Mouse (Mus musculus) neural tube, embryonic 12.5 days (tissue): Measurements from ENCODE around the gene Lrrc29. TPM values are rescaled to one million over a fixed set of nuclear protein-coding genes. Genes with fewer than 3 reads are reported as not detected.
A peak's percentile ranks its signal among the peaks of the same experiment; 100 is the strongest.

ENCODE experiments used
- ATAC-seq: fragments of 200-750 bp; cut with Nextera tagmentation; 2 replicates; pipeline ENCODE4 v1.8.0; 2017; ENCODE audit warnings: low read depth, mild to moderate bottlenecking, moderate TSS enrichment, moderate library complexity; ENCODE audit not compliant: low FRiP score
- H3K27ac ChIP-seq: fragments of 300-500 bp; sonication (generic); 2 replicates; pipeline ENCODE4 v1.5.1; 2016
- H3K27me3 ChIP-seq: fragments of 300-500 bp; sonication (generic); replicated peaks from 2 replicates; pipeline ENCODE4 v1.6.1; 2016; ENCODE audit warnings: mild to moderate bottlenecking
- H3K36me3 ChIP-seq: fragments of 300-500 bp; sonication (generic); 2 replicates; pipeline ENCODE4 v1.6.1; 2016; ENCODE audit warnings: mild to moderate bottlenecking
- H3K4me1 ChIP-seq: fragments of 300-500 bp; sonication (generic); 2 replicates; pipeline ENCODE4 v1.6.1; 2016
- H3K4me2 ChIP-seq: fragments of 300-500 bp; sonication (generic); replicated peaks from 2 replicates; pipeline ENCODE4 v1.6.1; 2016; ENCODE audit warnings: mild to moderate bottlenecking
- H3K4me3 ChIP-seq: fragments of 300-500 bp; sonication (generic); 2 replicates; pipeline ENCODE4 v1.5.1; 2016
- H3K9ac ChIP-seq: fragments of 300-500 bp; sonication (generic); 2 replicates; pipeline ENCODE4 v1.6.1; 2016; ENCODE audit warnings: mild to moderate bottlenecking
- H3K9me3 ChIP-seq: fragments of 300-500 bp; sonication (generic); 2 replicates; pipeline ENCODE4 v1.6.1; 2016; ENCODE audit warnings: mild to moderate bottlenecking
- WGBS: fragments of 180-500 bp; shearing (Covaris S2); methylation state at CpG from one replicate; pipeline ENCODE4 v1.1.7; 2016; 5-methylcytosine and 5-hydroxymethylcytosine counted together
- polyA plus RNA-seq: library from polyadenylated mRNA; unstranded; fragments of >200 nt; fragmentation: Nextera tagmentation; extraction: Ambion mirVana; gene quantifications from 2 replicates; pipeline ENCODE4 v1.2.1, GENCODE M21; 2016

Gene Lrrc29
- polyA plus RNA-seq, 1 experiment from 2014 or later = 1.2 TPM

DNA sequence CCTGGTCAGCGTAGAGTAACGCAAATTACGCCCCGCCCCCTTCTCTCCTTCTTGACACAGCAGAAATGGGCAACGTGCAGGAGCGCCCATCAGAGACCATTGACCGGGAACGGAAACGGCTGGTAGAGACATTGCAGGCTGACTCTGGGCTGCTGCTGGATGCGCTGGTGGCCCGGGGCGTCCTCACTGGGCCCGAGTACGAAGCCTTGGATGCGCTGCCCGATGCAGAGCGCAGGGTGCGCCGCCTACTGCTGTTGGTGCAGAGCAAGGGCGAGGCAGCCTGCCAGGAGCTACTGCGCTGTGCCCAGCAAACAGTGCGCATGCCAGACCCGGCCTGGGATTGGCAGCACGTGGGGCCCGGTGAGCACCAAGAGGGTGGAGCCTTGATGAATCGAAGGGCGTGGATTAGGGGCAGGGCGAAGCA lies 47.2 kb downstream of the Lrrc29 start:
- WGBS = 2% methylated on average over 28 of the region's 28 CpGs
- Histone ChIP-seq H3K4me1 (peaks cover 18% of the 10 kb centered on the region), H3K4me2 (peak overlapping the region; percentile 36), H3K4me3 (peak overlapping the region; percentile 5; the same call in 1 of the 2 replicates), H3K36me3 (peaks cover 33% of the 10 kb centered on the region), H3K9ac (no peak overlapping the region), H3K9me3 (no peaks in the 10 kb centered on the region), H3K27me3 (peaks cover 78% of the 10 kb centered on the region), H3K27ac (no peak overlapping the region)
- ATAC-seq = 0 out of 2 replicates have a peak, but pooled peaks have one; percentile 15

- Histone ChIP-seq H3K9ac (peak overlapping the region; percentile 44), H3K4me3 (peak overlapping the region; percentile 36), H3K27ac (no peak overlapping the region), H3K36me3 (peaks cover 12% of the 10 kb centered on the region), H3K27me3 (peaks cover 95% of the 10 kb centered on the region), H3K9me3 (no peaks in the 10 kb centered on the region), H3K4me1 (peaks cover 18% of the 10 kb centered on the region), H3K4me2 (peak overlapping the region; percentile 79)
- peak; percentile 76 for ATAC-seq
- 3% methylated on average over 30 of the region's 30 CpGs for WGBS
These were observed 49.6 kb downstream of the Lrrc29 start for GRCm38 (mm10) chr8:105276292-105277120.

DNA sequence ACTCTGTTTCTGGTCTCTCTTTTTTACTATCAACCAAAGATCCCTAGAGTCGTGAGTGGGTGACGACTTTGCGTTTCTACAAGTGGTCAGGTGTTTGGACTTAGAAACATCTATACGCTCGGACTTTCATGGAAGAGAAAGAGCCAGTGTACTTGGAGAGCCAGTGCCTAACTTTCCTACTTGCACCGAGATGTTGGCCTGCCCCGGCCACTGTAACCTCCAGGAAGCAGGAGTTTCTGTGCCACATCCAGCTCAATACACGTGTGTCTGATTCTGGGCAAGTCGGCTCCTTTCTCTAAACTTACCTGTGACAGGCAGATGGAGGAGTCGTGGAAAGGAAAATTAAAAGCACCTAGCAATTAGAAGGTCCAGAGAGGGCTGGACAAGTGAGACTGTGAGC lies 50.2 kb downstream of the Lrrc29 start, which contains the start of gene Nol3:
Nol3 (plus strand) TSS at position 301 of the 400 bp plus-strand sequence.
- Histone ChIP-seq H3K9me3 (no peaks in the 10 kb centered on the region), H3K9ac (peak within 1 kb of the TSS; percentile 44), H3K27me3 (peaks cover 98% of the 10 kb centered on the region), H3K36me3 (peaks cover 9% of the 10 kb centered on the region; the same call in 1 of the 2 replicates), H3K27ac (no peak within 1 kb of the TSS), H3K4me2 (peak within 1 kb of the TSS; percentile 79), H3K4me3 (peak within 1 kb of the TSS; percentile 36), H3K4me1 (peaks cover 20% of the 10 kb centered on the region)
- WGBS = 5% methylated on average over 10 of the region's 10 CpGs
- peak; percentile 1; the same call in 1 of the 2 replicates for ATAC-seq

GRCm38 (mm10) chr8:105275387-105275786 lies 50.7 kb downstream of the Lrrc29 start:
- H3K9me3 ChIP-seq = no peaks in the 10 kb centered on the region
- no peak overlapping the region for H3K27ac ChIP-seq
- no peak overlapping the region for H3K4me3 ChIP-seq
- H3K27me3 ChIP-seq = peaks cover 99% of the 10 kb centered on the region
- WGBS = 7% methylated on average over 11 of the region's 11 CpGs
- peak overlapping the region; percentile 79 for H3K4me2 ChIP-seq
- ATAC-seq = no peak
- H3K9ac ChIP-seq = no peak overlapping the region
- peaks cover 5% of the 10 kb centered on the region; the same call in 1 of the 2 replicates for H3K36me3 ChIP-seq
- peaks cover 24% of the 10 kb centered on the region for H3K4me1 ChIP-seq

DNA sequence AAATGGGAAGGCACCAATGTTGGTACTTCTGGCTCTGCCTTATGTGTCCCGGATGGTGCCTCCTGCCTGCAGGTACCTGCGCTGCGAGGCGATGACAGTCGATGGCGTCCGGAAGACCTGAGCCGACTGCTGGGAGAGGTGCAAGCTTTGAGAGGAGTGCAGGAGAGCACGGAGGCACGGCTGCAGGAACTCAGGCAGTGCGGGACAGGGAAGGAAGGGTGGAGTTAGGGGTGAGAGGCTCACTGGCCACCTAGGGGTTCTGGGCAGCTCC lies 55.2 kb downstream of the Lrrc29 start:
- Histone ChIP-seq H3K4me2 (peak overlapping the region; percentile 71; the same call in 1 of the 2 replicates), H3K9me3 (0 out of 2 replicates have a peak, but pooled peaks cover 6% of the 10 kb centered on the region), H3K36me3 (no peaks in the 10 kb centered on the region), H3K4me1 (peaks cover 37% of the 10 kb centered on the region), H3K27me3 (peaks cover 98% of the 10 kb centered on the region), H3K4me3 (no peak overlapping the region), H3K9ac (no peak overlapping the region), H3K27ac (no peak overlapping the region)
- no peak for ATAC-seq
- WGBS = 1% methylated on average over 11 of the region's 11 CpGs

GRCm38 (mm10) chr8:105270101-105270915 lies 55.8 kb downstream of the Lrrc29 start:
- peaks cover 32% of the 10 kb centered on the region for H3K4me1 ChIP-seq
- H3K4me3 ChIP-seq = peak overlapping the region; percentile 36; the same call in 1 of the 2 replicates
- WGBS = 2% methylated on average over 39 of the region's 39 CpGs
- 0 out of 2 replicates have a peak, but pooled peaks cover 6% of the 10 kb centered on the region for H3K9me3 ChIP-seq
- peak overlapping the region; percentile 71 for H3K4me2 ChIP-seq
- H3K9ac ChIP-seq = peak overlapping the region; percentile 44; the same call in 1 of the 2 replicates
- H3K27me3 ChIP-seq = peaks cover 98% of the 10 kb centered on the region
- no peak overlapping the region for H3K27ac ChIP-seq
- no peak for ATAC-seq
- no peaks in the 10 kb centered on the region for H3K36me3 ChIP-seq

- peak within 1 kb of the TSS; percentile 71 for H3K4me2 ChIP-seq
- H3K27ac ChIP-seq = no peak within 1 kb of the TSS
- H3K4me3 ChIP-seq = peak within 1 kb of the TSS; percentile 39
- H3K27me3 ChIP-seq = peaks cover 98% of the 10 kb centered on the region
- H3K4me1 ChIP-seq = peaks cover 32% of the 10 kb centered on the region
- 0 out of 2 replicates have a peak, but pooled peaks cover 6% of the 10 kb centered on the region for H3K9me3 ChIP-seq
- ATAC-seq = peak; percentile 1; the same call in 1 of the 2 replicates
- H3K36me3 ChIP-seq = no peaks in the 10 kb centered on the region
- peak within 1 kb of the TSS; percentile 51 for H3K9ac ChIP-seq
- under 1% methylated on average over 42 of the region's 42 CpGs for WGBS
These were observed 56.6 kb downstream of the Lrrc29 start, which contains the start of gene Hsf4 for GRCm38 (mm10) chr8:105269461-105269947. Hsf4 (plus strand) TSS chr8:105269801.

GRCm38 (mm10) chr8:105269075-105269458 lies 57.0 kb downstream of the Lrrc29 start:
- no peaks in the 10 kb centered on the region for H3K36me3 ChIP-seq
- ATAC-seq = peak; percentile 48
- 2% methylated on average over 10 of the region's 10 CpGs for WGBS
- H3K9me3 ChIP-seq = 0 out of 2 replicates have a peak, but pooled peaks cover 6% of the 10 kb centered on the region
- H3K4me3 ChIP-seq = peak overlapping the region; percentile 39
- no peak overlapping the region for H3K27ac ChIP-seq
- peaks cover 98% of the 10 kb centered on the region for H3K27me3 ChIP-seq
- H3K4me1 ChIP-seq = peaks cover 34% of the 10 kb centered on the region
- peak overlapping the region; percentile 71 for H3K4me2 ChIP-seq
- peak overlapping the region; percentile 51; the same call in 1 of the 2 replicates for H3K9ac ChIP-seq

GRCm38 (mm10) chr8:105268342-105269074 lies 57.6 kb downstream of the Lrrc29 start:
- 0 out of 2 replicates have a peak, but pooled peaks cover 6% of the 10 kb centered on the region for H3K9me3 ChIP-seq
- H3K4me1 ChIP-seq = peaks cover 39% of the 10 kb centered on the region
- peak; percentile 77 for ATAC-seq
- peak overlapping the region; percentile 51; the same call in 1 of the 2 replicates for H3K9ac ChIP-seq
- H3K27me3 ChIP-seq = peaks cover 98% of the 10 kb centered on the region
- H3K4me2 ChIP-seq = peak overlapping the region; percentile 71
- no peaks in the 10 kb centered on the region for H3K36me3 ChIP-seq
- peak overlapping the region; percentile 39 for H3K4me3 ChIP-seq
- no peak overlapping the region for H3K27ac ChIP-seq
- WGBS = under 1% methylated on average over 65 of the region's 65 CpGs

- no peak overlapping the region for H3K9ac ChIP-seq
- 9% methylated on average over 13 of the region's 13 CpGs for WGBS
- no peaks in the 10 kb centered on the region for H3K36me3 ChIP-seq
- H3K9me3 ChIP-seq = 0 out of 2 replicates have a peak, but pooled peaks cover 6% of the 10 kb centered on the region
- no peak overlapping the region for H3K4me2 ChIP-seq
- no peak for ATAC-seq
- peaks cover 92% of the 10 kb centered on the region for H3K27me3 ChIP-seq
- H3K4me3 ChIP-seq = no peak overlapping the region
- H3K4me1 ChIP-seq = peaks cover 39% of the 10 kb centered on the region
- no peak overlapping the region for H3K27ac ChIP-seq
These were observed 59.3 kb downstream of the Lrrc29 start for GRCm38 (mm10) chr8:105266775-105267174.

GRCm38 (mm10) chr8:105265128-105265527 lies 61.0 kb downstream of the Lrrc29 start:
- Histone ChIP-seq H3K9me3 (peaks cover 6% of the 10 kb centered on the region; the same call in 1 of the 2 replicates), H3K4me3 (no peak overlapping the region), H3K27ac (no peak overlapping the region), H3K4me1 (peaks cover 30% of the 10 kb centered on the region), H3K27me3 (peaks cover 90% of the 10 kb centered on the region), H3K9ac (no peak overlapping the region), H3K36me3 (no peaks in the 10 kb centered on the region), H3K4me2 (peak overlapping the region; percentile 94)
- WGBS = 3% methylated on average over 10 of the region's 10 CpGs
- no peak for ATAC-seq
